Mouse (Mus musculus) ES-E14 (cell line): ENCODE measurements around the gene Iqsec1. TPM values are rescaled to one million over a fixed set of nuclear protein-coding genes. Genes with fewer than 3 reads are reported as not detected.
A peak's percentile ranks its signal among the peaks of the same experiment; 100 is the strongest.
"Not testable (repeated sequence)": the region's sequence is repeated elsewhere in the genome, so short reads cannot be mapped to it uniquely, and the experiment has no call there.

Experiments used
- DNase-seq: peaks from one replicate; pipeline ENCODE4 v3.0.0-alpha.2; 2013; ENCODE audit warnings: low read depth, low spot score
- H3K27ac ChIP-seq: 2 replicates; pipeline ENCODE4 v1.5.1; 2012; ENCODE audit warnings: low read depth, mild to moderate bottlenecking, low read length, moderate library complexity, mixed read lengths; ENCODE audit not compliant: poor library complexity, insufficient read depth, severe bottlenecking
- H3K36me3 ChIP-seq: 2 replicates; pipeline ENCODE4 v1.6.1; 2012; ENCODE audit warnings: mild to moderate bottlenecking, low read length, moderate library complexity, mixed read lengths; ENCODE audit not compliant: control insufficient read depth, poor library complexity, insufficient read depth, severe bottlenecking
- H3K4me1 ChIP-seq, 2 experiments: fragments of 150-350 bp in 1 of 2; sonication (generic) in 1 of 2; 2 replicates each; pipeline ENCODE4 v1.6.1; 2012; ENCODE audit warnings: low read length in 2 of 2, mild to moderate bottlenecking in 1 of 2, mixed read lengths in 1 of 2; ENCODE audit not compliant: control insufficient read depth in 2 of 2, insufficient read depth in 2 of 2, poor library complexity in 1 of 2
- H3K4me3 ChIP-seq, 2 experiments: fragments of 150-350 bp in 1 of 2; sonication (generic) in 1 of 2; 2 replicates each; pipeline ENCODE4 v1.5.1; 2012; ENCODE audit warnings: low read length in 2 of 2, low read depth in 1 of 2, mild to moderate bottlenecking in 1 of 2, mixed read lengths in 1 of 2; ENCODE audit not compliant: insufficient read depth in 1 of 2, poor library complexity in 1 of 2, severe bottlenecking in 1 of 2
- H3K9ac ChIP-seq: 2 replicates; pipeline ENCODE4 v1.6.1; 2012; ENCODE audit warnings: low read depth, mild to moderate bottlenecking, low read length, mixed read lengths; ENCODE audit not compliant: poor library complexity, insufficient read depth, severe bottlenecking
- H3K9me3 ChIP-seq: fragments of 150-350 bp; sonication (generic); 2 replicates; pipeline ENCODE4 v1.6.1; 2012; ENCODE audit warnings: low read depth, mild to moderate bottlenecking, low read length; ENCODE audit not compliant: control insufficient read depth, insufficient read depth
- CHD2 ChIP-seq: IDR thresholded peaks from 2 replicates; pipeline ENCODE4 v1.6.1; 2014; ENCODE audit warnings: mild to moderate bottlenecking, low read depth, low read length, inconsistent platforms
- HCFC1 ChIP-seq: IDR thresholded peaks from 2 replicates; pipeline ENCODE4 v1.6.1; 2012; ENCODE audit warnings: low read length, inconsistent platforms, borderline replicate concordance; ENCODE audit not compliant: insufficient read depth
- MAFK ChIP-seq: IDR thresholded peaks from 2 replicates; pipeline ENCODE4 v1.6.1; 2014; ENCODE audit warnings: mild to moderate bottlenecking, low read depth, low read length, inconsistent platforms; ENCODE audit not compliant: insufficient read depth
- ZC3H11A ChIP-seq: IDR thresholded peaks from 2 replicates; pipeline ENCODE4 v1.6.1; 2012; ENCODE audit warnings: low read depth, mild to moderate bottlenecking, inconsistent platforms, low read length, borderline replicate concordance
- ZNF384 ChIP-seq: IDR thresholded peaks from 2 replicates; pipeline ENCODE4 v1.6.1; 2012; ENCODE audit warnings: low read depth, low read length, inconsistent platforms
- in situ Hi-C, 2 experiments: fragments of 600-800 bp; cut with MboI; formaldehyde crosslinking; loops; one replicate each; pipeline ENCODE4 v1.15.1; 2025; ENCODE audit warnings: low sequenced_read_pairs in 2 of 2, inconsistent platforms in 1 of 2; ENCODE audit not compliant: unreplicated experiment in 2 of 2
- total RNA-seq: library from RNA; depleted of rRNA; stranded (reverse); fragments of 300-350 nt; gene quantifications from 2 replicates; pipeline ENCODE4 v1.2.3, GENCODE M21; 2012

The Iqsec1 gene
- total RNA-seq, 1 experiment, result 18.8 TPM

DNA sequence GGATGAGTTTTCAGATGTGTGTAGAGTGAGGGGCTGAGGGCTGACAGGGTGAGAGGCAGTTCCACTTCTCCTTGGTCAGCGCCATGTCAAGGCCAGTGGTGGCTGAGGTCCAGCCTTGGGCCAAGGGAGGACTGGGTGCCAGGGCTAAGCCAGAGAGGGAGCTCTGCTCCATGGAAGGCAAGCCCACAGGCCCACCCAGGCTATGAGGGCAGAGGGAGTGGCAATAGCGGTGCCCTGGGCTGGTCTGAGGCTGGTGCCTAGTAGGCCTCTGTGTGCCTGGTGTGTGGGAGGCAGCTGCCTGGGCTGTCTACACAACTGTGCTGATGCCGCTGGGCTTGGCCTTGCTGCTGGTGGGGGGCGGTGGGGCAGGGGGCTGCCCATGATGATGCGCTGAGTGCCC lies 326.3 kb downstream of the Iqsec1 start:
- Histone ChIP-seq H3K36me3 (peaks cover 2% of the 10 kb centered on the region; the same call in 1 of the 2 replicates), H3K4me1 (peaks cover 0 to 26% of the 10 kb centered on the region in 2 experiments; a peak in 1 of 4 replicates), H3K9me3 (no peaks in the 10 kb centered on the region), H3K4me3 (peak overlapping the region in 1 of 2 experiments; percentile 24; a peak in 1 of 4 replicates), H3K9ac (no peak overlapping the region), H3K27ac (no peak overlapping the region)
- DNase-seq, result no peak
- in situ Hi-C loops, result no loop called here
- TF ChIP-seq ZNF384, result no peak

DNA sequence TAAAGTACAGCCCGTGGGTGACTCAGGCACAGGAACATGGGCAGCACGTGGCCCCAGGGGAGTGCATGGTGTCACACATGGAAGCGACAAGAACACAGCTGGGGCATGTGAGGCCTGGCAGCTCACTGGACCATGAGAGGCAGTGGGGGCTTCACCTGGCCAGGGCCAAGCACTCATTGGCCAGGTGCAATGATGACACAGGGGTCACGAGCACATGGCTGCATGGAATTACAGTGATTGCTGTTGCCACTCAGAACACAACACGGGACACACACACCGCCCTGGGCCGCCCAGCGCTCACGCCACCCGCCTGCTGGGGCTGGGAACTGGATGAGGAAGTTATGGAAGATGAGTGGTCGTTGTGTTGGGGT lies 327.5 kb downstream of the Iqsec1 start:
- Histone ChIP-seq H3K4me1 (peaks cover 0 to 26% of the 10 kb centered on the region in 2 experiments; a peak in 1 of 4 replicates), H3K9me3 (no peaks in the 10 kb centered on the region), H3K9ac (peak overlapping the region; percentile 20), H3K27ac (no peak overlapping the region; the same call in 1 of the 2 replicates), H3K36me3 (peaks cover 2% of the 10 kb centered on the region; the same call in 1 of the 2 replicates), H3K4me3 (peak overlapping the region in 1 of 2 experiments; percentile 11; a peak in 1 of 4 replicates)
- peak; percentile 28 for DNase-seq
- no peak for TF ChIP-seq HCFC1
- no peak for TF ChIP-seq ZNF384
- TF ChIP-seq MAFK, result no peak
- TF ChIP-seq CHD2, result no peak
- no peak for TF ChIP-seq ZC3H11A
- in situ Hi-C loops, result no loop called here

DNA sequence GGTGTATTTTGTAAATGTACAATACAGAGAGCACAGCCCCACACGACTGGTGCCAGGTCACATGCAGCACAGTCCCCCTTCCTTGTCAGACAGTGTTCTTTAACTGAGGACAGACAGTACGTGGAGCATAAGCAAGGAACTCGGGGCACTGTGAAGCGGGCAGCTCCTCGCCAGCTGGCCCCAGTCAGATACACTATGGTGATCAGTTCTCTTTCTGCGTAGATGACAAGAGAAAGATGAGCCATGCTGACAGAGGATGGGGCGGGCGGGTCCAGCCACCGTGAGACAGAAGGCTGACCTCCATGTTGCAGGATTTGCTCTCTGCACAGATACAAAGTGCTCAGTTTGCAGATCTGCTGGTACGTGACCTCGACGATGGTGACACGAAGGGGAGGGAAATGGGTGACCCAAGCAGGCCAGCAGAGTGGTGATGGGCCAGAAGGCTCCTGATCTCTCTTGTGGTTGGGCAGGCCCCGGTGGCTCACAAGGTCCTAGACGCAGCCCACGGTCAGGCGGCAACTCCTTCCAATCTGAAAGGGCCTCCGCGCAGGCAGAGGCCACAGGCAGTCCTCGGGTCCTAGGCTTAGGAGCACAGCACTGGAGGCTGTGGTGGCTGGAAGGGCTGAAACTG lies 328.0 kb downstream of the Iqsec1 start:
- no peak for TF ChIP-seq HCFC1
- TF ChIP-seq ZC3H11A, result no peak
- Histone ChIP-seq H3K27ac (no peak overlapping the region), H3K36me3 (no peaks in the 10 kb centered on the region; the same call in 1 of the 2 replicates), H3K9ac (peak overlapping the region; percentile 46), H3K4me3 (peak overlapping the region in 1 of 2 experiments; percentile 11; a peak in 1 of 4 replicates), H3K9me3 (no peaks in the 10 kb centered on the region), H3K4me1 (peaks cover 0 to 26% of the 10 kb centered on the region in 2 experiments; a peak in 1 of 4 replicates)
- in situ Hi-C loops, result no loop called here
- no peak for DNase-seq

DNA sequence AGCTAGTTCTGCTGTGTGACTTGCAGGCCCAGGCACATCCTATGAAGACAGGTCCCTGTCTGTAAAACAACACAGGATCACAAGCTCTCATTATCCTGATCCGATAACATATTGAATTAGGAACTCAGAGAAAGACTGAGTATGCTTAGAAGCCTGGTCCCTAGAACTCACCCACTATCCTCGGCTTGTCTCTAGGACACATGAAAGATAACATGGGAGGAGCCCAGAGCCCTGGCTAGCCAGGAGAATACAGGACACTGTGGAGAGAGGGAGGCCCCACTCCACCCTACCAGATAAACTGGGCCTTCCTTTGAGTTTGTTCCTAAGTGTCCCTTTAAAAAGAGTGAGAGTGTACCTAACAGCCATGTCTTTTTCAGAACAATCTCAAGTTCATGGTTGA lies 328.6 kb downstream of the Iqsec1 start:
- H3K9ac ChIP-seq, result no peak overlapping the region
- TF ChIP-seq CHD2 (no peak), ZNF384 (no peak), ZC3H11A (no peak), MAFK (no peak), HCFC1 (no peak)
- peaks cover 0 to 26% of the 10 kb centered on the region in 2 experiments; a peak in 1 of 4 replicates for H3K4me1 ChIP-seq
- H3K36me3 ChIP-seq, result no peaks in the 10 kb centered on the region; the same call in 1 of the 2 replicates
- H3K27ac ChIP-seq, result no peak overlapping the region
- no peaks in the 10 kb centered on the region for H3K9me3 ChIP-seq
- in situ Hi-C loops, result no loop called here
- no peak for DNase-seq
- no peak overlapping the region for H3K4me3 ChIP-seq

DNA sequence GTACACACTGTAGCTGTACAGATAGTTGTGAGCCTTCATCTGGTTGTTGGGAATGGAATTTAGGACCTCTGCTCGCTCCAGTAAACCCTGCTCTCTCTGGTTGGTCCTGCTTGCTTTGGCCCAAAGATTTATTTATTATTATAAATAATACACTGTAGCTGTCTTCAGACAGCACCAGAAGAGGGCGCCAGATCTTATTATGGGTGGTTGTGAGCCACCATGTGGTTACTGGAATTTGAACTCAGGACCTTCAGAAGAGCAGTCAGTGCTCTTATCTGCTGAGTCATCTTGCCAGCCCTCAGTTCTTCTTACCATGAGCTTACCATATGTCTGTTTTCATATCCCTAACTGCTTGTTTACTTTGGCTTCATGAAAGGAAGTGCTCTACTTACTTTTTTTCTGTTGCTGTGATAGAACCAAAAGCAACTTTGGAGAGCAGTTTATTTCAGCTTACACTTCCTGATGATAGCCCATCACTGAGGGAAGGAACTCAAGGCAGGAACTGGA lies 332.1 kb downstream of the Iqsec1 start:
- H3K27ac ChIP-seq, in situ Hi-C loops, DNase-seq, H3K9ac ChIP-seq, H3K36me3 ChIP-seq, H3K9me3 ChIP-seq, H3K4me3 ChIP-seq: not testable (repeated sequence)
- H3K4me1 ChIP-seq, result peaks cover 0 to 11% of the 10 kb centered on the region in 2 experiments; a peak in 1 of 4 replicates
